Mouse (Mus musculus) intestine, embryonic 14.5 days (tissue): ENCODE measurements around the gene Setd1a. TPM values are rescaled to one million over a fixed set of nuclear protein-coding genes. Genes with fewer than 3 reads are reported as not detected.

ENCODE experiments used
- ATAC-seq: fragments of 200-750 bp; cut with Nextera tagmentation; replicated peaks from 2 replicates; pipeline ENCODE4 v1.8.0; 2017; ENCODE audit warnings: low read depth, moderate number of reproducible peaks, moderate TSS enrichment, moderate library complexity; ENCODE audit not compliant: low FRiP score, low TSS enrichment
- DNase-seq: peaks from one replicate; pipeline ENCODE4 v3.0.0-alpha.2; 2018; ENCODE audit warnings: low spot score
- H3K27ac ChIP-seq: fragments of 300-500 bp; sonication (generic); 2 replicates; pipeline ENCODE4 v1.5.1; 2014; ENCODE audit warnings: low read depth, mild to moderate bottlenecking, control low read depth
- H3K27me3 ChIP-seq: fragments of 300-500 bp; sonication (generic); replicated peaks from 2 replicates; pipeline ENCODE4 v1.6.1; 2014; ENCODE audit warnings: low read length, control low read depth; ENCODE audit not compliant: control insufficient read depth, insufficient read depth
- H3K36me3 ChIP-seq: fragments of 300-500 bp; sonication (generic); 2 replicates; pipeline ENCODE4 v1.6.1; 2014; ENCODE audit warnings: low read length, control low read depth; ENCODE audit not compliant: control insufficient read depth, insufficient read depth
- H3K4me1 ChIP-seq: fragments of 300-500 bp; sonication (generic); replicated peaks from 2 replicates; pipeline ENCODE4 v1.6.1; 2014; ENCODE audit warnings: low read length, control low read depth, mixed read lengths; ENCODE audit not compliant: control insufficient read depth, insufficient read depth
- H3K4me2 ChIP-seq: fragments of 300-500 bp; sonication (generic); 2 replicates; pipeline ENCODE4 v1.6.1; 2014; ENCODE audit warnings: low read length
- H3K4me3 ChIP-seq: fragments of 300-500 bp; sonication (generic); 2 replicates; pipeline ENCODE4 v1.5.1; 2014; ENCODE audit warnings: low read depth, low read length, control low read depth, mixed read lengths
- H3K9ac ChIP-seq: fragments of 300-500 bp; sonication (generic); 2 replicates; pipeline ENCODE4 v1.6.1; 2014; ENCODE audit warnings: mild to moderate bottlenecking, low read length
- H3K9me3 ChIP-seq: fragments of 300-500 bp; sonication (generic); 2 replicates; pipeline ENCODE4 v1.6.1; 2016; ENCODE audit warnings: low read length, control low read depth; ENCODE audit not compliant: control insufficient read depth
- WGBS: fragments of 180-500 bp; shearing (Covaris S2); extraction: QIAGEN DNeasy Blood & Tissue Kit; methylation state at CpG from one replicate; pipeline ENCODE4 v1.1.7; 2014; 5-methylcytosine and 5-hydroxymethylcytosine counted together
- polyA plus RNA-seq: library from polyadenylated mRNA; unstranded; fragments of >200 nt; fragmentation: Nextera tagmentation; extraction: Ambion mirVana; gene quantifications from 2 replicates; pipeline ENCODE4 v1.2.1, GENCODE M21; 2014

The Setd1a gene
- polyA plus RNA-seq, 1 experiment from 2014 or later, result 25.0 TPM

DNA sequence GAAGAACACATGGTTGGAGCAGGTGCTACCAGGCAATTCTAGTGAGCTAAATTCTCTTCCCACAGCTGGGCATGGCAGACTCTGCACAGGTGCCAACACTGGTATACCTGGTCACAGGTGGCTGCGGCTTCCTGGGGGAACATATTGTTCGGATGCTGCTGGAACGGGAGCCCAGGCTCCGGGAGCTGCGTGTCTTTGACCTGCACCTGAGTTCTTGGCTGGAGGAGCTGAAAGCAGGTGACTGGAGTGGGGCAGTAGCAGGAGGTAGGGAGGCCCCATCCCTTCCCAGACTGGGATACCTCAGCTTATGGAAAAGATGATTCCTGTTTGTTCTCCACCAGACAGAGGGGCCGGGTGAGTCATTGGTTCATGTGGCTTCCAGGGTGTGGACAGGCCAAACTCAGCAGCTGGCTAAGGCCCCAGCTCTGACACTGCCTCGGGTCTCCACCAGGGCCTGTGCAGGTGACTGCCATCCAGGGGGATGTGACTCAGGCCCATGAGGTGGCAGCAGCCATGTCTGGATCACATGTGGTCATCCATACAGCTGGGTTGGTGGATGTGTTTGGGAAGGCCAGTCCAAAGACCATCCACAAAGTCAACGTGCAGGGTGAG, 24.6 kb downstream of the Setd1a start:
- peak overlapping the region; percentile 13; the same call in 1 of the 2 replicates for H3K4me3 ChIP-seq
- H3K4me1 ChIP-seq, result no peaks in the 10 kb centered on the region; the same call in 1 of the 2 replicates
- H3K36me3 ChIP-seq, result peaks cover 52% of the 10 kb centered on the region
- no peaks in the 10 kb centered on the region for H3K27me3 ChIP-seq
- H3K4me2 ChIP-seq, result peak overlapping the region; percentile 44
- DNase-seq (no peak), ATAC-seq (peak; percentile 17; the same call in 1 of the 2 replicates)
- H3K9me3 ChIP-seq, result no peaks in the 10 kb centered on the region
- no peak overlapping the region for H3K9ac ChIP-seq
- H3K27ac ChIP-seq, result no peak overlapping the region
- 88% methylated on average over 8 of the region's 8 CpGs for WGBS

DNA sequence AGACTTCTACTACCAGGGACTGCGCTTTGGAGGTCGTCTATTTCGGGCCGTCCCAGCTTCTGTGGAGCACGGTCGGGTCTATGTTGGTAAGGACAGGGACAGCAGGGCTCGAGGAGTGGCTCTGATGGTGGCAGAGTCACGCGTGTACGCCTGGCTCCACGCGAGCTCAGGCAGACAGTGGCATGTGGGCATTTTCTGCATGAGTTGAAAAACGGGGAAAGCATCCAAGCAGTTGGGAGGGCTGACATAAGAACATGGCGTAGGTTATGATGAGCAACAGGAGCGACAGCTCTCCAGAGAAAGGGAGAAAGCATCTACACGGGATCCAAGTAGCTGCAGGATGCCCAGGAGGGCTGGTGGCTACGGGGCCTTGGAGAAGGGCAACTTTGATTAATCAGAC, 25.8 kb downstream of the Setd1a start:
- Histone ChIP-seq H3K27me3 (no peaks in the 10 kb centered on the region), H3K36me3 (peaks cover 40% of the 10 kb centered on the region), H3K4me3 (no peak overlapping the region), H3K9me3 (no peaks in the 10 kb centered on the region), H3K9ac (no peak overlapping the region), H3K4me2 (no peak overlapping the region), H3K4me1 (no peaks in the 10 kb centered on the region; the same call in 1 of the 2 replicates), H3K27ac (no peak overlapping the region)
- DNase-seq, result no peak
- no peak for ATAC-seq
- WGBS, result 92% methylated on average over 17 of the region's 17 CpGs

DNA sequence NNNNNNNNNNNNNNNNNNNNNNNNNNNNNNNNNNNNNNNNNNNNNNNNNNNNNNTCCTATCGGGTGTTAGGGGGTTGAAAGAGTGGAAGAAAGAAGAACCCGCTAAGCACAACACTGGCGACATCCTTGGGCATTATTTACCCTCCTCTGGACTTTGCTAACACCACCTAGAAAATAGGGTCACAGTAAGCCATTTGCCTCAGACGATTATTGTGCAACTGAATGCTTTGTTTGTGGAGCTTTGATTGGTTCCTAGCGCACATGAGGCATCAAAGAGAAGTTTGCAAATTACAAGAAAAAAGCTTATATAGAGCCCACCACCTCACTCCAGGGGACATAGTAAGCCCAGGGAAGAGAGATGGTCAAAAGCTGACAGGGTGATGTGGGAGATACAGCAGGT, 32.4 kb downstream of the Setd1a start:
- ATAC-seq, result no peak
- 75% methylated on average over 5 of the region's 5 CpGs for WGBS
- H3K9ac ChIP-seq, result no peak overlapping the region

DNA sequence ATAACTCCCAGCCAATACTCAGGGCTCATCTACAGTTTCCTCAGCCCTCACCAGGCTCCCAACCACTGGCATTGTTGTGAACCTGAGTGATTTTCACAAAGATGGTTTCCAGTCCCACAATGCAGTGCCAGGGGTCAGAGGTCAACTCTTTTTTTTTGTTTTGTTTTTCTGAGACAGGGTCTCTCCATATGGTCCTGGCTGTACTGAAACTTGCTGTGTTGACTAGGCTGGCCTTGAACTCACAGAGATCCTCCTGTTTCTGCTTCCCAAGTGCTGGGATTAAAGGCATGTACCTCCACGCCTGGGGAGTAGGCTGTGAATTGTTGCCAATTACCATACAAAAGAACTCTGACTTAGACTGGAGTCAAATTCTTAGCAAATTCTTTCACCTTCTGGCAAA, 33.4 kb downstream of the Setd1a start:
- peaks cover 15% of the 10 kb centered on the region; the same call in 1 of the 2 replicates for H3K36me3 ChIP-seq
- DNase-seq (no peak), ATAC-seq (no peak)
- no peak overlapping the region for H3K9ac ChIP-seq
- no peak overlapping the region for H3K27ac ChIP-seq
- 93% methylated on average over 1 of the region's 1 CpGs for WGBS
- H3K9me3 ChIP-seq, result no peaks in the 10 kb centered on the region
- no peaks in the 10 kb centered on the region for H3K27me3 ChIP-seq
- no peaks in the 10 kb centered on the region for H3K4me1 ChIP-seq
- H3K4me2 ChIP-seq, result no peak overlapping the region
- H3K4me3 ChIP-seq, result no peak overlapping the region

More for the DNA sequence above, 32.4 kb downstream of the Setd1a start:
- H3K27me3 ChIP-seq, result no peaks in the 10 kb centered on the region
- peaks cover 10% of the 10 kb centered on the region; the same call in 1 of the 2 replicates for H3K36me3 ChIP-seq
- H3K4me3 ChIP-seq, result no peak overlapping the region
- H3K9me3 ChIP-seq, result no peaks in the 10 kb centered on the region
- no peaks in the 10 kb centered on the region for H3K4me1 ChIP-seq
- H3K4me2 ChIP-seq, result no peak overlapping the region
- DNase-seq, result no peak
- no peak overlapping the region for H3K27ac ChIP-seq

DNA sequence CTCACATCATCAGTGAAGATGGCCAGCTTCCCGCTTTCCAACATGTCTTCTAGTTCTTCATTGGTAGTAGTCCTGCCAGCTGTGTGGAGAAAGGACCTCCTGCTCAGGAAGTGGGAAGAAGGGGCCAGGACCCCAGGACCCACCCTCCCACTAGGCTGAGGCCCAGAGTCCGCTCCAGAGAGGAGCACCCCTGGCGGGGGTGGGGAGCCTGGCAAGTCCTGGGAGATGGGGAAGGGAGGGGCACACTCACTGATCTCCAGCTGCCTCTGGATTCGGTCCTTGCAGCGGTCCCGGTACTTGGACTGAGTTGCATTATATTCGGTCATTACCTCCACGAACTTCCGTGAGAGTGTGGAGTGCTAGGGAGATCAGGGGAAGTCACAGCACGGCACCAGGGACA, 34.2 kb downstream of the Setd1a start:
- ATAC-seq (no peak), DNase-seq (no peak)
- Histone ChIP-seq H3K27ac (no peak overlapping the region), H3K9ac (no peak overlapping the region), H3K27me3 (no peaks in the 10 kb centered on the region), H3K9me3 (no peaks in the 10 kb centered on the region), H3K36me3 (peaks cover 15% of the 10 kb centered on the region; the same call in 1 of the 2 replicates), H3K4me2 (no peak overlapping the region), H3K4me1 (no peaks in the 10 kb centered on the region), H3K4me3 (no peak overlapping the region)
- WGBS, result 82% methylated on average over 10 of the region's 10 CpGs

DNA sequence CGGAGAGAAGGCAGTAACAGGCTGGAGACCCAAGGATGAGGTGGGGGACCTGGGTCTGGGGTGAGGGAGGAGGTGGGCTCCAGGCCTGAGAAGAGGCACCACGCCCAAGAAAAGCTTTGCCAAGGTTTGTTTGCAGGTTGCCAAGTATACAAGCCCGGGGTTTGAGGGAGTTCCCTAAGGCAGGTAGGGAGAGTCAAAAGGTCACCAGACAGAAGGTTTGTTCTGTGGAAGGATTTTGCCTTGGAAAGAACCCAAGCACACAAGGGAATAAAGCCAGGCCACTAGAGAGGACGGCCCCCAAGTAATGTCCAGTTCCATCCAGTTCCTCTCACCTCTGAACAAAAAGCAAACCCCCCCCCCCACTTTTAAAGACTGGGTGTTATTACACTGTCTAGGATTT, 34.8 kb downstream of the Setd1a start:
- ATAC-seq (no peak), DNase-seq (no peak)
- Histone ChIP-seq H3K9ac (no peak overlapping the region), H3K4me3 (no peak overlapping the region), H3K4me1 (no peaks in the 10 kb centered on the region), H3K9me3 (no peaks in the 10 kb centered on the region), H3K27me3 (no peaks in the 10 kb centered on the region), H3K36me3 (peaks cover 15% of the 10 kb centered on the region; the same call in 1 of the 2 replicates), H3K4me2 (no peak overlapping the region), H3K27ac (no peak overlapping the region)
- 76% methylated on average over 4 of the region's 4 CpGs for whole genome bisulfite sequencing

DNA sequence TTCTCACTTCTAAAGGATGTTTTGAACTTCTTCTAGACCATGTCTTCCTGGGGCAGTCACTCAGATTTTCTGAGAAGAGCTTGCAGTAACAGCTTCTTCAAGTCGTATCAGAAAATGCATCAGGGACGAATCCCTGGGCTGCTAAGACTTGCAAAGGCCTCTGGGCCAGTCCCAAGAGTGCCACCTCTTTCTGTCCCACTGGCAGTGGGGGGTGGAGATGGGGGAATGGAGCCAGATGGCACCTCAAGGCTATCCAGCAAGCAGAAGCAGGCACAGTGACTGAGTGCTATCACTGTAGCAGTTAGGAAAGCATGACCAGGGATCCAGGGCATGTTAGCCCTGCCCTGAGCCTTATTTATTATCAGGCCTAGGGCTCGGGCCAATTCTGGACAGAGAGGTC, 35.8 kb downstream of the Setd1a start:
- Histone ChIP-seq H3K9ac (no peak overlapping the region), H3K4me2 (no peak overlapping the region), H3K27ac (no peak overlapping the region), H3K9me3 (no peaks in the 10 kb centered on the region), H3K4me1 (no peaks in the 10 kb centered on the region), H3K36me3 (peaks cover 15% of the 10 kb centered on the region; the same call in 1 of the 2 replicates), H3K27me3 (no peaks in the 10 kb centered on the region), H3K4me3 (no peak overlapping the region)
- DNase-seq, result no peak
- 83% methylated on average over 3 of the region's 3 CpGs for WGBS
- ATAC-seq, result no peak

DNA sequence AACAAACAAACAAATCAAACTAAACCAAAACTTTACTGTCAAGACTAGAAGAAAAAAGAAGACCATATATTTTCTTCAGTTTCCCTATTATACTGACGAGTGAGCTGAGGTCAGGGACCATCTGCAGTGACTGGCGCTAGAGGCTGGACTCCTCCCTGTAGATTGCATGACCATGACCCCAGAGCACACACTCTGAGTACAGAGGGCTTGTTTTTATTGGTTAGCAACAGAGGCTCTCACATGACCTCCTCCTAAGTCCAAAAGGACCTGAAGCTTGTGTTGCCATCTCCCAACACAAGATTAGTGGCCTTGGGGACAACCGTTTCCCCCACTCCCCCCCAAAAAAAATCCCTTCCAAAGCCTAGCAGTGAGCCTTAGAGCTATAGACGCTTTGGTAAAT, 37.4 kb downstream of the Setd1a start:
- ATAC-seq (no peak), DNase-seq (no peak)
- WGBS, result 84% methylated on average over 4 of the region's 4 CpGs
- Histone ChIP-seq H3K27me3 (no peaks in the 10 kb centered on the region), H3K4me2 (no peak overlapping the region), H3K4me1 (no peaks in the 10 kb centered on the region), H3K9me3 (no peaks in the 10 kb centered on the region), H3K27ac (no peak overlapping the region), H3K4me3 (no peak overlapping the region), H3K9ac (no peak overlapping the region), H3K36me3 (peaks cover 10% of the 10 kb centered on the region; the same call in 1 of the 2 replicates)
